Mouse (Mus musculus) megakaryocyte, embryonic 14.5 days (primary cell): Measurements from ENCODE around the gene B9d1. TPM values are rescaled to one million over a fixed set of nuclear protein-coding genes. Genes with fewer than 3 reads are reported as not detected.

Experiments
- H3K27me3 ChIP-seq: replicated peaks from 2 replicates; pipeline ENCODE3; 2012; ENCODE audit warnings: inconsistent platforms
- H3K36me3 ChIP-seq: replicated peaks from 2 replicates; pipeline ENCODE3; 2012; ENCODE audit warnings: low read length, inconsistent platforms, mixed read lengths
- H3K4me1 ChIP-seq: 2 replicates; pipeline ENCODE4 v1.6.1; 2012; ENCODE audit warnings: inconsistent platforms
- H3K4me3 ChIP-seq: replicated peaks from 2 replicates; pipeline ENCODE3; 2012; ENCODE audit warnings: moderate library complexity, mild to moderate bottlenecking, inconsistent platforms
- H3K9me3 ChIP-seq: 2 replicates; pipeline ENCODE4 v1.6.1; 2012; ENCODE audit warnings: inconsistent platforms
- FLI1 ChIP-seq: IDR thresholded peaks from 2 replicates; pipeline ENCODE4 v1.6.1; 2012; ENCODE audit warnings: low read length, inconsistent platforms, mixed read lengths
- GATA1 ChIP-seq: IDR thresholded peaks from 3 replicates; pipeline ENCODE4 v1.6.1; 2012; ENCODE audit warnings: mixed read lengths, low read length, inconsistent platforms, borderline replicate concordance
- polyA plus RNA-seq: library from polyadenylated mRNA; stranded (reverse); fragments of >175 nt; gene quantifications from 2 replicates; pipeline ENCODE4 v1.2.3, GENCODE M21; 2012; ENCODE audit warnings: low replicate concordance; ENCODE audit not compliant: insufficient read depth

B9d1 gene
- polyA plus RNA-seq, 1 experiment = 4.7 TPM

- no peak overlapping the region for H3K4me3 ChIP-seq
- no peaks in the 10 kb centered on the region for H3K36me3 ChIP-seq
- peaks cover 23% of the 10 kb centered on the region for H3K4me1 ChIP-seq
- no peaks in the 10 kb centered on the region for H3K9me3 ChIP-seq
- no peak for TF ChIP-seq GATA1
- no peak for TF ChIP-seq FLI1
- peaks cover 80% of the 10 kb centered on the region for H3K27me3 ChIP-seq
These were observed 1.0 kb upstream of the B9d1 start for GRCm38 (mm10) chr11:61503933-61504332.

- H3K9me3 ChIP-seq = peaks cover 14% of the 10 kb centered on the region
- H3K36me3 ChIP-seq = no peaks in the 10 kb centered on the region
- H3K4me1 ChIP-seq = no peaks in the 10 kb centered on the region
- peaks cover 88% of the 10 kb centered on the region for H3K27me3 ChIP-seq
- H3K4me3 ChIP-seq = no peak overlapping the region
- TF ChIP-seq GATA1 (no peak), FLI1 (no peak)
These were observed 10.0 kb downstream of the B9d1 start for GRCm38 (mm10) chr11:61514953-61515352.

- Histone ChIP-seq H3K4me1 (no peaks in the 10 kb centered on the region), H3K36me3 (no peaks in the 10 kb centered on the region), H3K9me3 (peaks cover 14% of the 10 kb centered on the region), H3K4me3 (no peak overlapping the region), H3K27me3 (peaks cover 86% of the 10 kb centered on the region)
- TF ChIP-seq GATA1 = no peak
- no peak for TF ChIP-seq FLI1
These were observed 13.0 kb downstream of the B9d1 start for GRCm38 (mm10) chr11:61517971-61518370.

DNA sequence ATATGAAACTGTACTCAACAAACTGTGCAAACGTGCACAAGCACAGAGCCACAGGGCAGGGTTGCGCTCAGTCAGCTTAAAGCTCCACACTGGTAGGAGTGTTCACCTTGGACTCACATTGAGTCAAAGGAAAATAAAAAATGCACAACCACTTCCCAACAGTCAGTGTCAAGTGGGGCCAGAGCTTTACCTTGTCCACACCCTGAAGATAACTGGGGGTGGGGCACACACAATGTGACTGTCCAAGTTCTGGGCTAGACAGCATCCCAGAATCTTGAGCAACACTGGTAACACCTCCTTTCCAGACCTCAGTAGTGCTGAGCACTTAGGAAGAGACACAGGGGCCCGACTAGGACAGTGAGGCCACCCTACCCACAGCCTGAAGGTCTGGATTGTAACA, 13.9 kb downstream of the B9d1 start:
- H3K4me3 ChIP-seq = no peak overlapping the region
- H3K9me3 ChIP-seq = peaks cover 14% of the 10 kb centered on the region
- H3K27me3 ChIP-seq = peaks cover 86% of the 10 kb centered on the region
- H3K4me1 ChIP-seq = no peaks in the 10 kb centered on the region
- TF ChIP-seq GATA1 (no peak), FLI1 (no peak)
- no peaks in the 10 kb centered on the region for H3K36me3 ChIP-seq

GRCm38 (mm10) chr11:61519484-61520107, 14.7 kb downstream of the B9d1 start:
- no peaks in the 10 kb centered on the region for H3K4me1 ChIP-seq
- no peak overlapping the region for H3K4me3 ChIP-seq
- no peak for TF ChIP-seq FLI1
- no peak for TF ChIP-seq GATA1
- peaks cover 86% of the 10 kb centered on the region for H3K27me3 ChIP-seq
- H3K9me3 ChIP-seq = peaks cover 14% of the 10 kb centered on the region
- no peaks in the 10 kb centered on the region for H3K36me3 ChIP-seq

DNA sequence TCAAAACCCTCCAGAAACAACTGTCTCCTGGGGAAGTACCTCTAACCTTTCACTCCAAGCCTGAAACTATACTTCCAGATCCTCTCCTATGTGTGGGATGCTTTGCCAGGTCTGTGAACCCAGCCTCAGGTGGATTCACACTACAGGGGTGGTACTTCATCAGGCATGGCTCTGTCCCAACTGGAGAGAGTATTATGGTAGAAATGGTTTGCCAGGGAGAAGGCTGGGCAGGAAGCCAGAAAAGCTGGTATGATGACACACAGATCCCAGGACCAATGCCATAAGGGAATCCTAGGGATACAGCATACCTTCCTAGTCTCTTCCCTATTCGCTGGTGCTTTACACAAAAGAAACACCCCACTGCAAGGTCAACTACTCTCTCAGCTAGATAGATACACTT, 21.9 kb downstream of the B9d1 start:
- Histone ChIP-seq H3K36me3 (no peaks in the 10 kb centered on the region), H3K4me1 (no peaks in the 10 kb centered on the region), H3K9me3 (no peaks in the 10 kb centered on the region), H3K27me3 (peaks cover 88% of the 10 kb centered on the region), H3K4me3 (no peak overlapping the region)
- TF ChIP-seq GATA1 = no peak
- TF ChIP-seq FLI1 = no peak

DNA sequence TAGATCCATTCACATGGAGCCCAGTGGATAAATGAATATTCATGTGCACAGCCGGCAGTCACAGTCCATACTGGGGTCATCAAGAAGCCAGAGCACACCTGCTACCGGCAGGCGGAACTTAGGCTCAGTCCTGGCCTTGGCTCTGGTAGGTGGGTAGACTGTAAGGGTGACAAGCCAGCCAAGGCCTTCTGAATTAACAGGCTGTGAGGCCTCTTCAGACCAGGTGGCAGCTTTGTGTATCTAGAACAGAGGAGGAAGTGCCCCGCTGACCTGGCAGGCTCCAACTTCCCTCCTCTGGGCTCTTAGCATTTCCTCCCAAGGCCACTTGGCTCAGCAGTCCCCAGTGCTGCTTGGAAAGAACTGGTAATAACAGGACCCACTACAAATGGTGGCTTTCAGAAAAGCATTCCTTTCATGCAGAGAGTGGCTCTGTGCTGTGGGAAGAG, 24.3 kb downstream of the B9d1 start:
- Histone ChIP-seq H3K9me3 (no peaks in the 10 kb centered on the region), H3K4me3 (no peak overlapping the region), H3K36me3 (no peaks in the 10 kb centered on the region), H3K4me1 (no peaks in the 10 kb centered on the region), H3K27me3 (peaks cover 90% of the 10 kb centered on the region)
- TF ChIP-seq FLI1 = no peak
- TF ChIP-seq GATA1 = no peak

DNA sequence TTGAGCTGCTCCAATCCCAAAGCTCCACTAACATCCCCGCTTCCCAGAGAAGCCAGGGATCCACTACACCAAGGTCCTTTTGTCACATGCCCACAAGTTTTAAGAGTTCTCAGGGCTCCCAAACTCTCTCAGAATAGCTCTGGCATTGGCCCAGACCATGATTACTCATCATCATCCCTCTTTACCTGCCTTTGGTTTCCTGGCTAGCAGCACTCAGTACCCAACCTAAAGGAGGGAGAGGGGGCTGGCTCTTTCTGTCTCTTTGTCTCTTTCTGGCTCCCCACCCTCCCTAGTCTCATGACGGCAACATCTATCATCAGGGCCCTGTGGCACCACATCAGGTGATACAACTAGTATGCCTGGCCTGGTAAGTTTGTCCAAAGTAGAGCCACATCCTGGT, 27.9 kb downstream of the B9d1 start:
- Histone ChIP-seq H3K4me3 (no peak overlapping the region), H3K36me3 (no peaks in the 10 kb centered on the region)
- no peak for TF ChIP-seq FLI1
- TF ChIP-seq GATA1 = no peak

DNA sequence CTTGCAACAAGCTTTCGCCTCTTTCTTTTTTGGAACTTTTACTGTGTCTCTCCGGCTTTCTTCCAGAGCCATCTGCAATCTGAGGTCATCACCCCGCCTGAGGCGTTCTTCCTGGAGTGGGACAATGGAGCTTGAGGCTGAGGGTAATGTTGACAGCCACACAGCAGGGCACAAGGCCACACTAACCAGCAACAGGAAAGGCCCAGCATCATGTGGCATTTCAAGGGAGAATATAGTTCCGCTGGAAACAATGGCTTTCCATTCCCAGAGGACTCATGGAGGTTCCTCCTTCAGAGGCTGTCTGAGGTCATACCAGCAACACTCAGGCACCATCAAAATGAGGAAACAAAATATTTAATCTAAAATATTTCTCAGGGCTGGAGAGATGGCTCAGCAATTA, 28.6 kb downstream of the B9d1 start:
- H3K4me1 ChIP-seq = no peaks in the 10 kb centered on the region
- H3K27me3 ChIP-seq = peaks cover 94% of the 10 kb centered on the region
- TF ChIP-seq FLI1 = no peak
- TF ChIP-seq GATA1 = no peak
- H3K9me3 ChIP-seq = no peaks in the 10 kb centered on the region
- no peak overlapping the region for H3K4me3 ChIP-seq
- H3K36me3 ChIP-seq = no peaks in the 10 kb centered on the region

More for the DNA sequence above, 27.9 kb downstream of the B9d1 start:
- Histone ChIP-seq H3K9me3 (no peaks in the 10 kb centered on the region), H3K27me3 (peaks cover 94% of the 10 kb centered on the region), H3K4me1 (no peaks in the 10 kb centered on the region)

DNA sequence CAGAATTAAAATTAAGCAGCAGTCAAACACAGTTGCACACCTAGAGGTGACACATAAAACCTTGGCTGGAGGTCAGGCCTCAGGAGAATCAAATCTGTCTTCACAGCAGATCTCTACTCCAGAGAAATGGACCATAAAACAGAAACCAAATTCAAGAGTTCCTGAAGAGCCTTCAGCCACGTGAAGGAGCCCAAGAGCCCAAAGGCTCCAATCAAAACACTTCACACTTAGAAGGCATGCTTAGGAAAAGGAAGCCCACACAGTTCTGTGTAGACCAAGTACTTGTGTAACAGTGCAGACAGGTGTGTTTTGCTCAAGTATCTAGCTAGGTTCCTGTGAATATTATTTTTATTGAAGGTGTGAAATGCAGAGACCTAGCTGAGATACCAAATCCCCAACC, 30.6 kb downstream of the B9d1 start:
- Histone ChIP-seq H3K4me1 (no peaks in the 10 kb centered on the region), H3K4me3 (no peak overlapping the region), H3K36me3 (no peaks in the 10 kb centered on the region), H3K27me3 (peaks cover 91% of the 10 kb centered on the region), H3K9me3 (no peaks in the 10 kb centered on the region)
- TF ChIP-seq FLI1 (no peak), GATA1 (no peak)
